Mouse (Mus musculus) ovary, postnatal 36 days (tissue): ENCODE results near the gene Pawr.

Experiments
- DNase-seq: peaks from one replicate; pipeline ENCODE4 v3.0.0; 2022; ENCODE audit warnings: low spot score, mixed read lengths

Pawr gene

DNA sequence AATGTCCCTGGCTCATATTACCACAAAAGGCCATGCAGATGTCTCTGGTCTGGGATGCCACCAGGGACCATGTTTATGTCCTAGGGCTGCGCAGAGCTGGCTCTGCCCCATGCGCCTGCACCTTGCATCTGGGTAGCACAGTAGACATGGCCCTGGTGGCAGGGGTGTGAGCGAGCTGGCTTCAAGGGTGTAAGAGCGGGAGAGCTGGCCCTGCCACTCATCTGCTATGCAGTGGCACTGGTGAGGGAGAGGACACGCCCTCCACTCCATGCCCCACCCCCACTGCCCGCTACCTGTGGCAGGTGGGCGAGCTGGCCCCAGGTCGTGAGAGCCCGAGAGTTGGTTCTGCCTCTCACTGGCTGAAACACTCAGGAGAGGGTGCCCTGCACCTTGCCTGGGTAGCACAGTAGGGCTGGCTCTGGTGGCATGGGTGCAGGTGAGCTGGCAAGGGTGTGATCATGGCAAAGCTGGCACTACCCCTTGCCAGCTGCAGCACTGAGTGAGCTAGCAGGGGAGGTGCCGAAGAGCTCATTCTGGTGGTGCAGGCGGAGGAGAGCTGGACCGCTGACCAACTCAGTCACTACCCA, 24.8 kb downstream of the Pawr start:
- no peak for DNase-seq

GRCm38 (mm10) chr10:108359974-108360373, 28.1 kb downstream of the Pawr start:
- DNase-seq: no peak

DNA sequence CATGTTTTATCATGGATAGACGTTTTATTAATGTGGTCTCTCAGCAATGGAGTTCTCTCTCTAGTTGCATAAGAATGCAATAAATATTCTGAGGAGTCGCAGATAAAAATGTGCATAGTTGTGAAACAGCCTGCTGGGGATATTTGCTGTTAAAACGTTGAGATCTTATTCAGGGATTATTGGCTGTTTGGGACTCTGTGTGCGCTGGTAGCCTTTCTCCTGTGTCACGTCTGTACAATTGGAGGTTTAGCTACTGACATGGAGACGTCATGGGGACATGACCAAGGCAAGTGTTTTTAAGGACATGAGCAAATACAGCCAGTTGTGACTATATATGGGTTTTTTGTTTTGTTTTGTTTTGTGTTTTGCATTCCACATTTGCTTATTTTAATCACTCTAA, 28.9 kb downstream of the Pawr start:
- DNase-seq: no peak

GRCm38 (mm10) chr10:108361419-108362155, 29.7 kb downstream of the Pawr start:
- no peak for DNase-seq

- DNase-seq: no peak
These were observed 32.0 kb downstream of the Pawr start for GRCm38 (mm10) chr10:108363932-108364331.

DNA sequence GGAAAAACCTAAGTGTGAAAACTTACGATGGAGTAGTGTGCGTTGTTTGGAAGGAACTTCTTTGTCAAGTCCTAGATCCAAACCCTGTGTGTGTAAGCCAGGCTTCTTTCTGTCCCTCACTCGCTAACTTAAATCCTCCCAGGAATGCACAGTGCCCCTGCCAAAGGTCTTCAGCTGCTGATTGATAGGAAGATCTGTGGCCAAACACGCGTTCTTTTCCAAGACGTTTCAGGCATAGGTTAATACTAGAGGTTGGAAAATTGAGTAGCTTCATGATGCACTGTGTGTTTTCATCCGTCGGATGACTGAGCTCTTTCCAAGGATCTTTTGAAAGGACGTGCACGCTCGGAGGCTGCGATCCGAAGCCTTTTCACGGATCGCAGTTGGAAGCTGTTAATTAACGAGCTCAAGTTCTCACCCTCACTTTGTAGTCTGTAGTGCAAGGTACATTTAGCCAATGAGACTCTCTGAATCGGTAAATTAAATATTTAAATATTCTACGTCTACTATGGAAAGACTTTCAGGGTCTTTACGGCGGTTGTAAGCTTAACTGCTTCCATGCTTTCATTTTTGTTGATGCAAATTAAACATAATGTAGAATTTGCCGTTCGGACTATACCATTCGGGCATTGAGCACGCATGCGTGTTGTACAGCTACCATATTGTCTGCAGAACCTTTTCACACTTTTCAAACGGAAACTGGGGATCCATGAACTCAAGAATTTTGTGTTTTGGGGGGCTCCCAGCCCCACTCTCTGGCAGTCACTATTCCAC, 33.2 kb downstream of the Pawr start:
- DNase-seq: no peak

DNA sequence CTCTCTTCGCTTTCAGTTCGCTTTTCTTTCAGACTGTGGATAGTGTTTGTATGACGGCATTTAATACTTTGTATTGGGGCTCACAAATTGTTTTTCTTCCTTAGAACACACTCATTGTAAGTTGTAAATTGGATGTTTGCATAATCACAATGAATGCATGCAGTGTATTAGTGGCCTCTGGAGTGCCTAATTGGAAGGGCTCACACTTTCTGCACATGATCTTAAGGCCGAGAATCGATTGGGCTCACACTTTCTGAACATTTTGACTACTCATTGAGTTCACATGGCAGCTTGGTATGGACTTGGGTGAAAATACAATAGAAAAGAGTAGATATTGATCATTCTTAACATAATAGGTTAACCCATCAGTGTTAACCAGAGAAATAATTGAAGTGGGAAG, 34.3 kb downstream of the Pawr start:
- no peak for DNase-seq

DNA sequence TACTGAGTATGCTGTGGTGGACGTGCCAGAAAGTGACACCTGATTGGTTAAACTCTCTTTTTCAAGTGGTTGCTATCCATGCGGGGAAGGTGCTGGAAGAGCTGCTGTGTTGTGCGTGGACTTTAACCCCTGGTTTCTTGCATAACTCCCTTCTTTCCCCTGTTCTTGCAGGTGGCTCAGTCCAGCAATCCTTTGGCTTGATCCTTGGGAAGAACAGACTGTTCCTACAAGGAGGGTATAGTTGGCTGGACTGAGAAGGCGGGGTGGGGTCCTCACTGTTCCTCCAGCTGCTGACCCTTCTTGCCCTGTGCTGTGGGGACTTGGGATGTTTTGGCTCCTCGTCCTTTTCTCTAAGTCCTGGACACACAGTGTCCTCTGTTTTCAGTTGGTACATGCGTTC, 36.4 kb downstream of the Pawr start:
- DNase-seq: no peak

DNA sequence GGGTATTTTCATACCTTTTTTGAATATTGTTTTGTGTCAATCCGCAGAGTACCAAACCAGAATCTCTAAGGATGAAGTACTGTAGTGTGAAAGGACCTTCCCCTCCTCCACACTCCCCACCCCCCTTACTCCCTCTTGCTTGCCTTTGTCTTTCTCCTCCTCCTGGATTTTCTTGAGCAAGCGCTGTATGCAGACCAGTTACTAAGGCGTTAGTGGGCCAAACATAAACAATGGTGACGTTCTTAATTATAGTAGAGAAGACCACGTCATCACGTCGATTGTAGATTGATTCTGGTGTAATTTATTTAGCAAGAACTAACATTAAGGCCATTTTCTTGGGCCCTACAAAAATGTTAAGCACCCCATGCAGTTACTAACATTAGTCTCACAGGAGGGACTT, 40.3 kb downstream of the Pawr start:
- no peak for DNase-seq

DNA sequence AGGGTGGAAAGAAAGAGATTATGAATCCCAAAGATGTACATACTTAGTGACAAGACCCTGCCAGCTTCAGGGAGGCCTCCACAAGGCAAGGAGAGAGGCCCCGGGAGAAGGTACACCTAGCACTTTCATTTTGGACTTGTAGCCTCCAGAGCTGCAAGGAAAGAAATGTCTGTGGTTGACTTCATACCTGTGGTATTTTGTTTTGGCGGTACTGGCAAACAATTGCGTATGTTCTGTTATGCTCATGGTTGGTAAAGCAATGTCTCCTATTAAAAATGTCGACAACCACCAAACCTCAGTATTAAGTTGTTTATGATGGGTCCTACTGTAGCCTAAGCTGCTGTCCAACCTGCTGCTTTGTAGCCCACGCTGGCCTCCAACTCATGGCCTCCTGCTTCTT, 40.9 kb downstream of the Pawr start:
- DNase-seq: no peak

DNA sequence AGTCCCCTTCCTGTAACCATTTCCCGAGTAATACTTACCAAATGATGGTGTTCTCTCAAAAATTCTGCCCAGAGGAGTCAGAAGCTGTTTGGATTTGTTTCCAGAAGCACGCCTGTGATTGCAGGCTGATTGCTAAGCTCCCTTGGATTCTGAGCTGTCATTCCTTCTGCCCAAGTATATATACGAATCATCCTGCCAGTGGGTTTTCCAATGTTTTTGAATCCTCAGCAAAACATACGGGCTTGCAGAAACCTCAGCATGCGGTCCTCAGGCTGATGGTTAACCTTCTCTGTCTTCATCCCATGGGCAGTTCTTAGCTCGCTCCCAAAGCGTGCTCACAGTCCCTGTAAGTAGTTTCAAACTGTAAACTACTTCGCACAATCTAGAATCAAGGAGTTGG, 43.9 kb downstream of the Pawr start:
- no peak for DNase-seq

DNA sequence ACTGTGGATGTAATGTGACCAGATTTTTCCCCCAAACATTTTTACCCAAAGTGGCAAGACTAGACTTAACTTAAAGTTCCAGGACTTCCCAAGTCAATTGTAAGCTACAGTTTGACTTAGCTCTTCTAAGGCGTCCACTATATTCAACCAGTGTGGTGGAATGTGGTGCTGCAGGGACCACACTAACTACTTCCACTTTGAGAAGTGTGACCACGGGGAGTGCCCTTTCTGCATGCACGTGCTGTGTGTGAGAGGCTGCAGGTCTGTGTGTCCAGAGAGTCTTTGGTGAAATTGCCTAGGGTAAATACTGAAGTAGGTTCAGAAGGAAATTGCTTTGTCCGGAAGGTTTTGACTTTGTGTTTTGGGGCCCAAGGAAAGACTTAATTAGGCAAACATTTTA, 44.4 kb downstream of the Pawr start:
- DNase-seq: no peak

DNA sequence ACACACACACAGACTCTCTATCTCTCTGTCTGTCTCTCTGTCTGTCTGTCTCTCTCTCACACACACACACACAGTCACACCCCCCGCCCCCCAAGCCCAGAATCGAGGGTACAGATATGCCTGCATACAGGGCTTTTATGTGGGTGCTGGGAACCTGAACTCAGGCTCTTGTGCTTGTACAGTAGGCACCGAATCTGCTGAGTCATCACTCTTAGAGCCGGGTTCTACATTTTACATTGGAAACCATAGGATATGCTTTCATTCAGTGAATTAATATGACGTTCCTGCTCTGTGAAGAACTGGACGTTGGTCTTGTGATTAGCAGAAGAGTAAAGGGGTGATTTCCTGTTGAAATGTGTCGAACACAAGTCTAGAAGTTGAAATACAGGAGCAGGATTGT, 45.4 kb downstream of the Pawr start:
- no peak for DNase-seq

DNA sequence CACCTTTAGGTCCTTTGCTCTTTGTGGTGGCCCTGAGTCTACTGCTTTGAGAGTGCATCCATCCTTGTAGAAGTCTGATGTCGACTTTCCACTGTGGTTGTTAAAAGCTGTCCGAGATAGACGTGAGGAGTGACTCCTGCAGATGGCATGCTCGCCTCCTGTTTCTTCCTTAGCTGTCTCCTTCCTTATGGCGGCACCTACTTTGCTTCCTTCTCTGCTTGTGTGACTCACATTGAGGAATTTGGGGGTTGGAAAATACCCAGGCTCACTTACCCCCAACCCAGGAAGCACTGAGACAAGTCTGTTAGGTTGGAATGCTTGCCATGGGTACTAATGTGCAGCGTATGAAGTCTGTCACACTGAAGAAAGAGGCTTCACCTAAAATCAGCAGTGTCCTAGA, 46.1 kb downstream of the Pawr start:
- no peak for DNase-seq

DNA sequence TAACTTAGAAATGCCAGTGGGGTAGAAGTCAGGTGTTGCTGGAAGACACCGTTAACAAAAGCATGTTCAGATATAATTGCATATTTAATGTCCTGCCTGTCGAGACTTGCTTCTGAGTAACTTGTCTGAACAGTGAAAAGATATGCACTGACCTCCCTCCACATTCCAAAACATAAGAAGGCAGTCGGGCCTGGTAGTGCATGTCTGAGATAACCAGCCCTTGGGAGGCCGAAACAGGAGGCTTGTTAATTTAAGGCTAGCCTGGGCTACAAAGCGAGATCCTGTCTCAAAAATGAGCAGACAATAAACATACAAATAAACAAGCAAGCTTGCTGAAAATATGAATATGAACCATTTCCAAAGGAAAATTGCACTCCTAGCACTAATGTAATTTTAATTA, 46.6 kb downstream of the Pawr start:
- DNase-seq: no peak

- DNase-seq: peak; percentile 64
These were observed 48.8 kb downstream of the Pawr start for GRCm38 (mm10) chr10:108380715-108381114.

DNA sequence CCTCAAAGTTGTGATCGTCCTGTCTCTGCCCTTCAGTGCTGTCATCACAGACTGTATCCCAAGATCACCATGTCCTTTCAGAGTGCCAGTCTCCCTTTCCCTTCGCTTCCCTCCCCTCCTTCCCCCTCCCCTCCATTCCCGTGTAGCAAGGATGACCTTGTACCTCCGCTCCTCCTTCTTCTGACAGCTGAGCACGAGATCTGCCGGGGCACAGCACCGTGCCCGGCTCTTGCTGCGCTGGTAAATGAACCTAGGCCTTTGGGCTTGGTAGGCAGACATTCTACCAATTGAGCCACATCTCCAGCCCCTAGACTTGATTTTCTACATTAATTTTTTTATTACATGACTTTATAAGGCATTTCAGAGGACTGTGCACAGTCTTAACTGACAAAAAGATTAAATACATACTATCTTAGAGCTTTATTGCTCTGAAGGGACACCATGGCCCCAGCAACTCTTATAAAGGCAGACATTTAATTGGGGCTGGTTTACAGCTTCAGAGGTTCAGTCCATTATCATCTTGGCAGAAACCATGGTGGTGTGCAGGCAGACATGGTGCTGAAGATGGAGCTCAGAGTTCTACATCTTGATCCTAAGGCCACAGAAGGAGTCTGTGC, 52.3 kb downstream of the Pawr start:
- no peak for DNase-seq

GRCm38 (mm10) chr10:108385480-108385955, 53.6 kb downstream of the Pawr start:
- DNase-seq: no peak

GRCm38 (mm10) chr10:108388410-108388915, 56.5 kb downstream of the Pawr start:
- DNase-seq: no peak

- DNase-seq: no peak
These were observed 57.4 kb downstream of the Pawr start for GRCm38 (mm10) chr10:108389178-108389926.

- peak; percentile 34 for DNase-seq
These were observed 58.0 kb downstream of the Pawr start for GRCm38 (mm10) chr10:108389927-108390287.

DNA sequence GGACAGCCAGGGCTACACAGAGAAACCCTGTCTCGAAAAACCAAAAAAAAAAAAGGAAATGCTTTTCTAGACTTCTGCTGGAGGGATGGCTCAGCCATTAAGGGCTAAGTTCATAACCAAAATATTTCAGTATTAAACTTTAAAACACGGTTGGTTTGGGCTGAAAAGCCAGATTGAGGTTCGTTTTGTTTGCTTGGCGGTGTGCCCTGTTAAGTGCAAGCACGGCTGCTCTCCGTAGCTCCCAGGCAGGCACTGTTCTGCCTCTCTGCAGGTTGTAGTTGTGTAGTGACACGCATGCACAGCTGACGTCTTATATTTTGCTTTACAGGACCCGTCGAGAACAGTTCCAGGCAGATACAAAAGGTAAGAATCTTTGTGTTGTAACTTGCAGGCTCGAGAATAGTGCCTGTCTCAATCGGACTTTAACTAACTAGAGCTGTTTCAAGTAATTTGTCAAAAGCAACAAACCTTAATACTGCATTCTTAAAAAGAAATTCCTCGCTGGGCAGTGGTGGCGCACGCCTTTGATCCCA, 59.5 kb downstream of the Pawr start:
- DNase-seq: no peak
